Mouse (Mus musculus) ovary, postnatal 10 days (tissue): ENCODE measurements around the gene Hspa12a.

Experiments
- DNase-seq: peaks from one replicate; pipeline ENCODE4 v3.0.0; 2022; ENCODE audit warnings: low spot score

The Hspa12a gene

DNA sequence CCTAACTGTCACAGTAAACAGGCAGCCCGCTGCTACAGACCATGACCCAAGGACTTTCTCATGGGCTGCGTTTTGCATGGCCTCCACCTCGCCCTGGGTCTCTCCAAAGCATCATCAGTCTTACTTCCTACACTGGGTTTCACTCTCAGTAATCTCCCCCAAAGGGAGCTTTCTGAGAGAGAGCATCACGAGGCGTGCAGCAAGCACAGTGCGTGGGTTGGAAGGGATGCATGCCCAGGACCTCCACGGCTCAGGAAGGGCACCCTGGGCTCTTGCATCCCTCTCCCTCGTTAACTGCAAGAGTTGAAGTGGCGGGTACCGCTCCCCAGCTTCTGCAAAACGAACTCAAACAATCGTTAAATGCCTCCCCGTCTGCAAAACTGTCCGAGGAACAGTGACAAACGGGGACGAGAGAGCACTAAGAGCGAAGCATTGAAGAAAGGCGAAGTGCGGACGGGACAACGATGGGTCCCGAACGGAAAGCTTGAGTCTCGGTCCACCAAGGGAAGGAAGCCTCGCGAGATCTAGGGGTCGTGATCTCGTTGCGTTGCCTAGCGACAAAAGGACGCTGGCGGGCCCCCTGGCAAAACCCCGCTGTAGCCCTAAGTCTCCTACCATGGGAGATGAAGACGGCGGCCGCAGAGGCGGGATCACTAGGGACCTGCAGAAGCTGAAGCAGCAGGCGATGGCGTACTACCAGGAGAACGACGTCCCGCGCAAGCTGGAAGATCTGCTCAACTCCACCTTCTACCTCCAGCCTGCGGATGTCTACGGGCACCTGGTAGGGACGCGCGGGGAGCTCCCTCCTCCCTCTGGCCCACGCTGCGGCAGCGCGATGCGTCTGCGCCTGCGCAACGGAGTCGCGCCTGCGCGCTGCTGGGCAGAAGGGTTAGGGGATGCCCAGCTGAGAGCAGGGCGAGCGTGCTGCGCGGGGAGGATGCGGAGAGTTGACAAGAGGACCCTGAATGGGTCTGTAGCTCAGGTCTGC is at the start of gene Hspa12a, which contains the start of gene Eno4:
Hspa12a (minus strand) TSS at position 814 of the 988 bp plus-strand sequence.
Eno4 (plus strand) TSS at position 585 of the 988 bp plus-strand sequence.
- peak; percentile 98 for DNase-seq

DNA sequence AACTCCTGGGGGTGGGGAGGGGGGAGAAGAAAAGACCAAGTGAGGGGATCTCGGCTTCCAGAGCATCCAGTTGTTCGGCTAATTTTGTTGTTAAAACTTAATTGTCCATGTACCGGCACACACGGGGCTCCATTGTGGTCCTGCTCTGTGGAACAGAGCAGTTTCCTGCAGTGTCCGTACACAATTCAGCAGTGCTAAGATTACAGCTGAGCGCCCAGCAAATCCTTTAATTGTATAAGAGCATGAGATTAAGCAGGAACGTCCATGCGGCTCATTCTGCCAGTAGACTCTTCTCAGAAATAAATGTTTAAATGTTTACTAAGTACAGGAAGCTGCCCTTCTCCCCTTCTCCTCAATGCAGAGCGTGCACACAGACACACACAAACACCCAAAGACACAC is 38.1 kb upstream of the Hspa12a start:
- no peak for DNase-seq

DNA sequence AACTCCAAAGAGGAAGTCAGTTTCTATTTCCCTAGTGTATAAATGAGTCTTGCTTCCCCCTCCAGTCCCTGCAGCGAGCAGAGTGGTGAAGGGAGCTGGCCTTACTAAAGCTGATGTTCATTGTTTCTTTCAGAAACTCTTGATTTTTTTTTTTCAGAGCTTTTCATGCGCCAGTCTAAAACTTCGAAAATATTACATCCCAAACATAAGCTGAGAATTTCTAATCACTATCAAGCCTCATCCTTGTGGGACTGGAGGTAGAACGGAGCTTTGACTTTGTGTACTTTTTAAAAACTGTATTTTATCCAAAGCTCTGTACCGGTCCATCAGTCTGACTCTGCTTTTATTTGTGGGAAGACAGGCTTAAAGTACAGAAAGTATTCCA is 36.6 kb upstream of the Hspa12a start:
- no peak for DNase-seq

- peak; percentile 4 for DNase-seq
Observed at GRCm38 (mm10) chr19:58979436-58980055, 36.1 kb upstream of the Hspa12a start.

GRCm38 (mm10) chr19:58978401-58979171 is 35.1 kb upstream of the Hspa12a start:
- no peak for DNase-seq

GRCm38 (mm10) chr19:58975216-58975863 is 31.9 kb upstream of the Hspa12a start:
- no peak for DNase-seq

- no peak for DNase-seq
Observed at GRCm38 (mm10) chr19:58974126-58974525, 30.7 kb upstream of the Hspa12a start.

- no peak for DNase-seq
Observed at GRCm38 (mm10) chr19:58970826-58971225, 27.4 kb upstream of the Hspa12a start.

- DNase-seq: no peak
Observed at GRCm38 (mm10) chr19:58968731-58969506, 25.5 kb upstream of the Hspa12a start.

GRCm38 (mm10) chr19:58963011-58963410 is 19.6 kb upstream of the Hspa12a start:
- DNase-seq: no peak

DNA sequence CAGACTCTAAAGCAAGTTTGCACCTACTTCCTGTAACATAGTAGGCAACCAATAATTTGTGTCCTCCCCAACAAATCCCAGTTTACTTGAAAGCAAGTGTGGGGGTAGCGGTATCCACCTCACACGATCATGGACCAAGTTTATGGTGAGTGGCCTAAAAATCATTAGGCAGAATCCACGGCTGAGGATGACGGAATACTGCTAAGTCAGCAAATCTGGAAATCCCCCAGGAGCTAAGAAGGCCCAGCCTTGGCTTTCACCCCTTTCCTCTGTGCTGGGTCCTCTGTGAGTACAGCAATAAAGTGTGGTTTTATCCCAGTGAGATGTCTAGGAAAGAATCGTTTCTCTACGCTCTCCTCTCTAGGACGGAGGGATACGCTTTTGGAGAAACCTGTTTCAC is 11.3 kb upstream of the Hspa12a start:
- no peak for DNase-seq

DNA sequence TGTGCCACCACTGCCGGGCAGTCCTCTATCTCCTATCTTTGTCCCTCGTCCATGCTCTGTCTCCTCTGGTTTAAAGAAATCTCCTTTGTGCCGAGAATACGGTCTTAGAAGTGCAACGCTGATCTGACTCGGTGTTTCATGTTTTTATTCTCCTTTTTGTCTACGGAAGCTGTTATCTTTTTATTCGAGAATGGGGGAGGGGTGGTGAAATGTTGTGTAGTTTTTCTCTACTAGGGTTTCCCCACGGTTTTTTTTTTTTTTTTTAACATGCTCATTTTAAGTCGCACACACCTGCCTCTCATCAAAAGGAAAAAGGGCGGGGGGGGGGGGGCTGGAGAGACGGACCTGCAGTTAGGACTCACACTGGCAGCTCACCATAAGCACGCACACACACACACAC is 8.8 kb upstream of the Hspa12a start:
- DNase-seq: no peak

- DNase-seq: no peak
Observed at GRCm38 (mm10) chr19:58951521-58951920, 8.1 kb upstream of the Hspa12a start.

- no peak for DNase-seq
Observed at GRCm38 (mm10) chr19:58945959-58946358, 2.5 kb upstream of the Hspa12a start.

DNA sequence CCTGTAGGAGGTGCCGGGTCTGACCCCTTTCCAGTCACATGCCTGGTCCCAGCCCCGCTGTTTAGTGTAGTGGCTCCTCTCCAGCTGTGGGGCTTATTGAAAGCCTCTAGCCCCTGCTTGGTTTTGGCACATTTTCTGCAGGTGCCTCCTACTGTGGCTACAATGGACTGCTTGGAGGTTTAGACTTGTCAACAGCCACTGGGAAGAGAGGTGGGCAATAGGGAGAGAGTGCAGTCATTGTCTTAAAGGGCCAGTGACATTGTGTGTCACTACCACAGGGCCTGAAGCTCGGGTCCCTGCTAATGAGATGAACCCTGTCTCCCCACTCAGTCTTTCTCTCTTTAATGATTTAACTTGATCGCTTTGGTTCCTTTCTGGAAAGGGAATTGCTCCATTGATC is 10.4 kb downstream of the Hspa12a start:
- DNase-seq: no peak

- no peak for DNase-seq
Observed at GRCm38 (mm10) chr19:58931081-58931800, 12.2 kb downstream of the Hspa12a start.

DNA sequence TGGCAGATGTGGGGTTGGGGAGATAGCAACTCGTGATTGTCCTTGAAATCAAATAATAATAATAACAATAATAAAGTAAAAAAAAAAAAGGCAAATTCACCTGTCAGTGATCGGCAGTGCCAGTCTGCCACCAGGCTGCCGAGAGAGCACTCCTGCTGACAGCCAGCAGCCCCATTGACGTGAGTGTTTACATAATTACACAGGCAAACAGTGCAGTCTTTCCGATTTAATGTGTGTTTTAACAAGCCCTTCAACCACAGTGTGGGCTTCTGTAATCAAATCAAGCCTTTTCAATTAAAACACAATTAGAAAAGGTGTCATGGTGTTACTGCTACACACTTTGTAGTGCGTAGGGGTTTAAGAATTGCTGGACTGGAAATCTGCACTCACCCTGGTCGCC is 24.3 kb downstream of the Hspa12a start:
- no peak for DNase-seq

- no peak for DNase-seq
Observed at GRCm38 (mm10) chr19:58918597-58918996, 24.9 kb downstream of the Hspa12a start.

DNA sequence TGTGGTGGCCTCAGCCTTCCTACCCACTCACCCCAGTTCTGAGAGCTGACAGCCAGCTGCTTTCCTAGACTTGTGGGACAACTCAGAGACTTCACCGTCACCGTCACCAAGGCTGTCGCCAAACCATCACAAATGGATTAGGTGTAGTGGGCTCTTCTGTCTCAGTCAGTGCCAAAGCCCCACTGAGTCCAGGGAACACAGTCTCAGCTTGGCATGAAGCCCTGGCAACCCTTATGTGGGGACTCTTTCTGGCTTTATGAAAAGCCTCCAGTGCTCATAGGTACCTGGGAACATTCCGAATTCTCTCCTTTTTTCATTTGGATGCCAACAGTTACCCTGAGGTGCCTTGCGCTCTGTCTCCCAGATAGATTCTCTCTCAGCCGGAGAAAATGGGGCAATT is 30.2 kb downstream of the Hspa12a start:
- DNase-seq: no peak

GRCm38 (mm10) chr19:58911386-58911785 is 32.1 kb downstream of the Hspa12a start:
- DNase-seq: peak; percentile 45
